In genomic region chrX:101420700-101421095, GRCm38 (mm10) we compare ENCODE assay signal across 8 mouse cellular contexts. TPM values are rescaled to one million over a fixed set of nuclear protein-coding genes. Genes with fewer than 3 reads are reported as not detected.
DNase-seq lines count a peak whose midpoint lies in the region.

TSS of gene Zmym3 (minus strand) at chrX:101420849.

- peak within 1 kb of the TSS; percentile 90 for H3K27ac ChIP-seq in heart, embryonic 10.5 days

- no peak for DNase-seq in layer of hippocampus, adult 18-20 months (ENCODE audit: low spot score in 2 of 2)
- no peak for DNase-seq in layer of hippocampus, adult 9-10 months (ENCODE audit: low spot score)
- no peak for DNase-seq in adrenal gland, postnatal 25 days
- no peak for DNase-seq in heart, embryonic 10.5 days (ENCODE audit: low spot score)
- no peak for DNase-seq in layer of hippocampus, postnatal 36 days
- no peak for DNase-seq in right cerebral cortex, adult 18-20 months
- no peak for DNase-seq in kidney, adult 18-20 months

- WGBS in heart, embryonic 10.5 days, result 24% methylated on average over 4 of the region's 4 CpGs

- H3K9me3 ChIP-seq in heart, embryonic 10.5 days, result no peaks in the 10 kb centered on the region
- no peaks in the 10 kb centered on the region for H3K9me3 ChIP-seq in megakaryocyte, embryonic 14.5 days

- peaks cover 11% of the 10 kb centered on the region for H3K4me1 ChIP-seq in heart, embryonic 10.5 days
- peaks cover 28% of the 10 kb centered on the region for H3K4me1 ChIP-seq in megakaryocyte, embryonic 14.5 days

- peaks cover 15% of the 10 kb centered on the region; the same call in 1 of the 2 replicates for H3K27me3 ChIP-seq in heart, embryonic 10.5 days (ENCODE audit: insufficient read depth, poor library complexity, severe bottlenecking)
- peaks cover 6% of the 10 kb centered on the region for H3K27me3 ChIP-seq in megakaryocyte, embryonic 14.5 days (replicated peaks)

- H3K4me3 ChIP-seq in heart, embryonic 10.5 days, result peak within 1 kb of the TSS; percentile 70
- peak within 1 kb of the TSS; percentile 95 for H3K4me3 ChIP-seq in megakaryocyte, embryonic 14.5 days (replicated peaks)

- peaks cover 10% of the 10 kb centered on the region; the same call in 1 of the 2 replicates for H3K36me3 ChIP-seq in heart, embryonic 10.5 days
- H3K36me3 ChIP-seq in megakaryocyte, embryonic 14.5 days (replicated peaks; ENCODE audit: low read length), result peaks cover 16% of the 10 kb centered on the region

RNA-seq across cellular contexts. Expression of gene Zmym3, which starts in this region (rescaled TPM):
- total RNA-seq in layer of hippocampus, adult 18-20 months (2021), result 100 to 1,000 TPM; 159 to 174 TPM
- total RNA-seq in adrenal gland, postnatal 25 days (2021), result 77.9 and 131 TPM in 2 replicates
- polyA plus RNA-seq in heart, embryonic 10.5 days (2016; fragmentation: Nextera tagmentation; extraction: Ambion mirVana), result 30.3 and 31.5 TPM in 2 replicates
- 100 to 1,000 TPM; 159 to 175 TPM for total RNA-seq in layer of hippocampus, postnatal 36 days (2021)
- polyA plus RNA-seq in megakaryocyte, embryonic 14.5 days (2012; ENCODE audit: insufficient read depth, low replicate concordance), result 10.9 and 14.1 TPM in 2 replicates
